Mouse (Mus musculus): ENCODE data around the gene Slc44a2. TPM values are rescaled to one million over a fixed set of nuclear protein-coding genes. Genes with fewer than 3 reads are reported as not detected.
A peak's percentile ranks its signal among the peaks of the same experiment; 100 is the strongest.

Gene Slc44a2
- polyA plus RNA-seq, 1 experiment from 2014 or later = 14.4 TPM

GRCm38 (mm10) chr9:21275013-21275710, 45.3 kb upstream of the Slc44a2 start:
- Histone ChIP-seq H3K27me3 (ENCODE audit: insufficient read depth, low read length) (no peaks in the 10 kb centered on the region), H3K9me3 (ENCODE audit: low read length) (no peaks in the 10 kb centered on the region), H3K4me1 (ENCODE audit: insufficient read depth) (peaks cover 13% of the 10 kb centered on the region), H3K36me3 (replicated peaks; ENCODE audit: insufficient read depth, low read length) (peaks cover 97% of the 10 kb centered on the region), H3K9ac (replicated peaks) (no peak overlapping the region), H3K27ac (ENCODE audit: low read depth) (peak overlapping the region; percentile 5; the same call in 1 of the 2 replicates), H3K4me3 (ENCODE audit: low read depth, low read length) (no peak overlapping the region), H3K4me2 (ENCODE audit: low read depth, low read length) (no peak overlapping the region)
- 71% methylated on average over 7 of the region's 7 CpGs for WGBS (ENCODE audit: insufficient replicate concordance)
- ATAC-seq = peak; percentile 25
- no peak for DNase-seq
- TF ChIP-seq EP300 (IDR thresholded peaks at IDR 0.05; ENCODE audit: low read depth) (no peak), CTCF (IDR thresholded peaks at IDR 0.05; ENCODE audit: low read depth) (no peak)

GRCm38 (mm10) chr9:21275727-21276126, 44.8 kb upstream of the Slc44a2 start:
- DNase-seq (no peak), ATAC-seq (no peak)
- H3K4me3 ChIP-seq (ENCODE audit: low read depth, low read length) = no peak overlapping the region
- no peaks in the 10 kb centered on the region for H3K27me3 ChIP-seq (ENCODE audit: insufficient read depth, low read length)
- 87% methylated on average over 12 of the region's 12 CpGs for WGBS (ENCODE audit: insufficient replicate concordance)
- no peaks in the 10 kb centered on the region for H3K9me3 ChIP-seq (ENCODE audit: low read length)
- H3K36me3 ChIP-seq (replicated peaks; ENCODE audit: insufficient read depth, low read length) = peaks cover 95% of the 10 kb centered on the region
- no peak overlapping the region for H3K9ac ChIP-seq (replicated peaks)
- H3K4me2 ChIP-seq (ENCODE audit: low read depth, low read length) = no peak overlapping the region
- peaks cover 13% of the 10 kb centered on the region for H3K4me1 ChIP-seq (ENCODE audit: insufficient read depth)
- TF ChIP-seq EP300 (IDR thresholded peaks at IDR 0.05; ENCODE audit: low read depth) (no peak), CTCF (IDR thresholded peaks at IDR 0.05; ENCODE audit: low read depth) (no peak)
- no peak overlapping the region for H3K27ac ChIP-seq (ENCODE audit: low read depth)

- TF ChIP-seq CTCF (IDR thresholded peaks at IDR 0.05; ENCODE audit: low read depth) (no peak), EP300 (IDR thresholded peaks at IDR 0.05; ENCODE audit: low read depth) (no peak)
- no peaks in the 10 kb centered on the region for H3K9me3 ChIP-seq (ENCODE audit: low read length)
- peaks cover 94% of the 10 kb centered on the region for H3K36me3 ChIP-seq (replicated peaks; ENCODE audit: insufficient read depth, low read length)
- ATAC-seq (no peak), DNase-seq (no peak)
- H3K4me3 ChIP-seq (ENCODE audit: low read depth, low read length) = no peak overlapping the region
- H3K4me2 ChIP-seq (ENCODE audit: low read depth, low read length) = no peak overlapping the region
- H3K27me3 ChIP-seq (ENCODE audit: insufficient read depth, low read length) = no peaks in the 10 kb centered on the region
- H3K9ac ChIP-seq (replicated peaks) = no peak overlapping the region
- peaks cover 13% of the 10 kb centered on the region for H3K4me1 ChIP-seq (ENCODE audit: insufficient read depth)
- WGBS (ENCODE audit: insufficient replicate concordance) = 84% methylated on average over 8 of the region's 8 CpGs
- H3K27ac ChIP-seq (ENCODE audit: low read depth) = no peak overlapping the region
Measured at GRCm38 (mm10) chr9:21276307-21276706, 44.2 kb upstream of the Slc44a2 start.

- Histone ChIP-seq H3K27ac (ENCODE audit: low read depth) (no peak overlapping the region), H3K4me3 (ENCODE audit: low read depth, low read length) (no peak overlapping the region), H3K27me3 (ENCODE audit: insufficient read depth, low read length) (no peaks in the 10 kb centered on the region), H3K9me3 (ENCODE audit: low read length) (no peaks in the 10 kb centered on the region), H3K9ac (replicated peaks) (no peak overlapping the region), H3K36me3 (replicated peaks; ENCODE audit: insufficient read depth, low read length) (peaks cover 93% of the 10 kb centered on the region), H3K4me1 (ENCODE audit: insufficient read depth) (peaks cover 13% of the 10 kb centered on the region), H3K4me2 (ENCODE audit: low read depth, low read length) (no peak overlapping the region)
- ATAC-seq (no peak), DNase-seq (no peak)
- TF ChIP-seq CTCF (IDR thresholded peaks at IDR 0.05; ENCODE audit: low read depth) (no peak), EP300 (IDR thresholded peaks at IDR 0.05; ENCODE audit: low read depth) (no peak)
- 79% methylated on average over 5 of the region's 5 CpGs for WGBS (ENCODE audit: insufficient replicate concordance)
Measured at GRCm38 (mm10) chr9:21277776-21278175, 42.7 kb upstream of the Slc44a2 start.

- ATAC-seq = no peak
- Histone ChIP-seq H3K9me3 (ENCODE audit: low read length) (no peaks in the 10 kb centered on the region), H3K27me3 (ENCODE audit: insufficient read depth, low read length) (no peaks in the 10 kb centered on the region), H3K4me1 (ENCODE audit: insufficient read depth) (peaks cover 30% of the 10 kb centered on the region), H3K4me2 (ENCODE audit: low read depth, low read length) (no peak overlapping the region), H3K9ac (replicated peaks) (no peak overlapping the region), H3K36me3 (replicated peaks; ENCODE audit: insufficient read depth, low read length) (peaks cover 59% of the 10 kb centered on the region), H3K4me3 (ENCODE audit: low read depth, low read length) (no peak overlapping the region), H3K27ac (ENCODE audit: low read depth) (peak overlapping the region; percentile 45; the same call in 1 of the 2 replicates)
- no peak for TF ChIP-seq EP300 (IDR thresholded peaks at IDR 0.05; ENCODE audit: low read depth)
- TF ChIP-seq CTCF (IDR thresholded peaks at IDR 0.05; ENCODE audit: low read depth) = peak; percentile 46
- DNase-seq = no peak
- WGBS (ENCODE audit: insufficient replicate concordance) = 84% methylated on average over 5 of the region's 5 CpGs
Measured at GRCm38 (mm10) chr9:21283591-21283990, 36.9 kb upstream of the Slc44a2 start.

- H3K9ac ChIP-seq (replicated peaks) = no peak overlapping the region
- TF ChIP-seq EP300 (IDR thresholded peaks at IDR 0.05; ENCODE audit: low read depth) = no peak
- no peak for TF ChIP-seq CTCF (IDR thresholded peaks at IDR 0.05; ENCODE audit: low read depth)
- peaks cover 34% of the 10 kb centered on the region for H3K4me1 ChIP-seq (ENCODE audit: insufficient read depth)
- 97% methylated on average over 3 of the region's 3 CpGs for WGBS (ENCODE audit: insufficient replicate concordance)
- H3K27ac ChIP-seq (ENCODE audit: low read depth) = peak overlapping the region; percentile 45; the same call in 1 of the 2 replicates
- H3K4me3 ChIP-seq (ENCODE audit: low read depth, low read length) = no peak overlapping the region
- H3K4me2 ChIP-seq (ENCODE audit: low read depth, low read length) = no peak overlapping the region
- no peaks in the 10 kb centered on the region for H3K9me3 ChIP-seq (ENCODE audit: low read length)
- H3K36me3 ChIP-seq (replicated peaks; ENCODE audit: insufficient read depth, low read length) = peaks cover 59% of the 10 kb centered on the region
- ATAC-seq = 0 out of 2 replicates have a peak, but pooled peaks have one; percentile 8
- no peak for DNase-seq
- H3K27me3 ChIP-seq (ENCODE audit: insufficient read depth, low read length) = no peaks in the 10 kb centered on the region
Measured at GRCm38 (mm10) chr9:21283994-21284393, 36.5 kb upstream of the Slc44a2 start.
